Mouse (Mus musculus) embryonic facial prominence, embryonic 12.5 days (tissue): ENCODE results near the gene Fgfr1op2. TPM values are rescaled to one million over a fixed set of nuclear protein-coding genes. Genes with fewer than 3 reads are reported as not detected.

Source experiments
- ATAC-seq: fragments of 200-750 bp; cut with Nextera tagmentation; 2 replicates; pipeline ENCODE4 v1.8.0; 2017; ENCODE audit not compliant: insufficient number of reproducible peaks, insufficient read depth, low FRiP score, low TSS enrichment
- H3K27ac ChIP-seq: fragments of 300-500 bp; sonication (generic); 2 replicates; pipeline ENCODE4 v1.5.1; 2016; ENCODE audit warnings: mild to moderate bottlenecking
- H3K27me3 ChIP-seq: fragments of 300-500 bp; sonication (generic); 2 replicates; pipeline ENCODE4 v1.6.1; 2016; ENCODE audit warnings: mild to moderate bottlenecking, moderate library complexity
- H3K36me3 ChIP-seq: fragments of 300-500 bp; sonication (generic); 2 replicates; pipeline ENCODE4 v1.6.1; 2016; ENCODE audit warnings: mild to moderate bottlenecking
- H3K4me1 ChIP-seq: fragments of 300-500 bp; sonication (generic); 2 replicates; pipeline ENCODE4 v1.6.1; 2016
- H3K4me2 ChIP-seq: fragments of 300-500 bp; sonication (generic); replicated peaks from 2 replicates; pipeline ENCODE4 v1.6.1; 2016; ENCODE audit warnings: mild to moderate bottlenecking, moderate library complexity
- H3K4me3 ChIP-seq: fragments of 300-500 bp; sonication (generic); 2 replicates; pipeline ENCODE4 v1.5.1; 2016; ENCODE audit warnings: mild to moderate bottlenecking
- H3K9ac ChIP-seq: fragments of 300-500 bp; sonication (generic); 2 replicates; pipeline ENCODE4 v1.6.1; 2016; ENCODE audit warnings: mild to moderate bottlenecking, moderate library complexity
- H3K9me3 ChIP-seq: fragments of 300-500 bp; sonication (generic); 2 replicates; pipeline ENCODE4 v1.6.1; 2016; ENCODE audit warnings: mild to moderate bottlenecking, moderate library complexity
- WGBS: fragments of 180-500 bp; shearing (Covaris S2); methylation state at CpG from one replicate; pipeline ENCODE4 v1.1.7; 2016; 5-methylcytosine and 5-hydroxymethylcytosine counted together
- polyA plus RNA-seq: library from polyadenylated mRNA; unstranded; fragments of >200 nt; fragmentation: Nextera tagmentation; extraction: Ambion mirVana; gene quantifications from 2 replicates; pipeline ENCODE4 v1.2.1, GENCODE M21; 2016

Gene Fgfr1op2
- polyA plus RNA-seq, 1 experiment from 2014 or later: 87.8 TPM

DNA sequence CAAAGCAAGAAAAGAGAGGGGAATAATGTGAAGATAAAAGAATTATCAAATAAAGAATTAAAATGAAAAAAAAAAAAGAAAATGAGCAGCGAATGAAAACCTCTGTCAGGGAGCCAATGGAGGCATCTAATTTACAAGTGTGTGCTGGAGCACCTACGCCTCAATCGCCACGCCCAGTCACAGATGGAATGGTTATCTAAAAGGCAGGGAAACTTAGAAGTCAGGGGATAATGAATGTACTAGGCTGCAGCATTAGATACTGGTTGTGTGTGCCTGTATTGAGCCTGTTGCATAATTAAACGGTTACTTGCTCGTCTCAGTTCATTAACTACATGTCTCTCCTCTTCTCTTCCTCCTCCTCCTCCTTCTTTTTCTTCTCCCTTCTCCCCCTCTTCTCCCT, 34.4 kb downstream of the Fgfr1op2 start:
- H3K4me2 ChIP-seq: no peak overlapping the region
- H3K9ac ChIP-seq: no peak overlapping the region
- 92% methylated on average over 6 of the region's 6 CpGs for WGBS
- no peak for ATAC-seq
- H3K27ac ChIP-seq: no peak overlapping the region
- H3K36me3 ChIP-seq: peaks cover 66% of the 10 kb centered on the region
- H3K4me1 ChIP-seq: no peaks in the 10 kb centered on the region
- no peaks in the 10 kb centered on the region for H3K9me3 ChIP-seq
- H3K4me3 ChIP-seq: no peak overlapping the region
- no peaks in the 10 kb centered on the region for H3K27me3 ChIP-seq

DNA sequence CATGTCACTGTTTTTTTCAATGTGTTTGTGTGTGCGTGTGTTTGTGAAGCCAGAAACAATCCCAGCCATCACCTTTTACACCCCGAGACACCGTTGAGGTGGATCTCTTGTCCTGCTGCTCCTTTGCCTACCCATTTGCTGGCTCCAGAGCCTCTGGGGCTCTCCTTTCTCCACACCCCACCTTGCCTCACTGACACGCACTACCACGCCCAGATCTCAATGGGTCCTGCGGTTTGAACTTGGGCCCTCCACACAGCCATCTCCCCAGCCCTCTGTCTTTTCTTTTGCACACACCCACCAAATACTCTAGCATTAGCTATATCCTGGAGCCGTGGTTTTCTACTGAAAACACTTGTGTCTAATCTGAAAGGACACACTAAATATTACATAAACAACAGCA, 34.9 kb downstream of the Fgfr1op2 start:
- no peak overlapping the region for H3K4me2 ChIP-seq
- peaks cover 66% of the 10 kb centered on the region for H3K36me3 ChIP-seq
- H3K4me1 ChIP-seq: no peaks in the 10 kb centered on the region
- no peaks in the 10 kb centered on the region for H3K27me3 ChIP-seq
- H3K4me3 ChIP-seq: no peak overlapping the region
- H3K27ac ChIP-seq: no peak overlapping the region
- WGBS: 91% methylated on average over 7 of the region's 7 CpGs
- no peak for ATAC-seq
- no peak overlapping the region for H3K9ac ChIP-seq
- H3K9me3 ChIP-seq: no peaks in the 10 kb centered on the region

DNA sequence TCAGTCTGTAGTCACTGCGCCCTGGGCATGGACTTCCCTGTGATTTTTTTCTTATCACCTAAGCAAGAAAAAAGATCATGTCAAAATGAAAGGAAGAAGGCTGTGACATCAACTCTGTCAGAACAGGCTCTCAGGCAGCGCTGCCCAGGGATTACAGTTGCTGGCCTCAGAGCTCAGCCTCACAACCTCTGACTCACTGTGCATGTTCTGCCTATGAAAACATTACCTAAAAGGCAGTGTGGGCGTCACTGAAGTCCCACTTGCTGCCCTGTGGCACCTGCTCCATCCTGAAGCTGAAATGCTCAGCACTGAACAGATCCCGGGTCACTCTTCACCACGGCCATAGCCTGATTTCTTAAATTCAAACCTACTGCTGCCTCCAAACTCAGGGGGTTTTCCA, 35.7 kb downstream of the Fgfr1op2 start:
- Histone ChIP-seq H3K4me2 (no peak overlapping the region), H3K27me3 (no peaks in the 10 kb centered on the region), H3K4me3 (no peak overlapping the region), H3K36me3 (peaks cover 69% of the 10 kb centered on the region), H3K4me1 (no peaks in the 10 kb centered on the region), H3K9me3 (no peaks in the 10 kb centered on the region), H3K9ac (no peak overlapping the region), H3K27ac (no peak overlapping the region)
- ATAC-seq: no peak
- WGBS: 91% methylated on average over 5 of the region's 5 CpGs

DNA sequence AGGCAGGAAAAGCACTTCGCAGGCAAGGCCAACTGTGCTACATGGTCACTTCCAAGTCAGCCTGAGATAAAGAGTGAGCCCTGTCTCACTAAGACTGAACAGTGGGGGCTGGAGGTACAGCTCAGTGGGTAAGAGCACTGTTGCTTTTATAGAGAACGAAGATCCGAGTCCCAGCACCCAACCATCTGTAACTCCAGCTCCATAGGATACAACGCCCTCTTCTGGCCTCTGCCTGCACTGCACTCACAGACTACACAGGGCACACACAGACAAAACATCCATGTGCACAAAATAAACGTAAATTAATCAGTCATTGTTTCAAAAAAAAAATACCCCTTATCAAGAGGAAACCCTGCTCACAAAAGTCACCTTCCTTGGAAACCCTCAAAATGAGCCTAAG, 36.9 kb downstream of the Fgfr1op2 start:
- ATAC-seq: no peak

DNA sequence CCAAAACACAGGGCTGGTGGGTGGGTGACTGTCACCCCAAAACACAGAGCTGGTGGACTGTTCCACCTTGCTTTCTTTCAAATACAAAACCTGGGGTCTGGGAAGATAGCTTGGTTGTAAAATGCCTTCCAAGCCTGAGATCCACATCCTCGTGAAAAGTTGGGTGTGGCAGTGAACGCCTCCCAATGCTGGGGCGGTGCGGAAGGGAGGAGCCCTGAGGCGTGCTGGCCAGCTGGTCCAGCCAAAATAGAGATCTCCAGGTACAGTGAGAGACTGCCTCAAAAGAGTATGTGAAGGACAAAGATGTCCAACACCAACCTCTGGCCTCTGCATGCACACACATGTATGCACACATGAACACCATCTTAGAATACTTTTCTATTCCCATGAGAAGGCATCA, 37.5 kb downstream of the Fgfr1op2 start:
- WGBS: 88% methylated on average over 5 of the region's 5 CpGs
- Histone ChIP-seq H3K36me3 (peaks cover 71% of the 10 kb centered on the region), H3K4me3 (no peak overlapping the region), H3K4me2 (no peak overlapping the region), H3K27ac (no peak overlapping the region), H3K4me1 (no peaks in the 10 kb centered on the region), H3K9me3 (no peaks in the 10 kb centered on the region), H3K9ac (no peak overlapping the region), H3K27me3 (no peaks in the 10 kb centered on the region)
- ATAC-seq: no peak

More for the DNA sequence above, 36.9 kb downstream of the Fgfr1op2 start:
- Histone ChIP-seq H3K36me3 (peaks cover 72% of the 10 kb centered on the region), H3K4me1 (no peaks in the 10 kb centered on the region), H3K4me2 (no peak overlapping the region), H3K27ac (no peak overlapping the region), H3K9me3 (no peaks in the 10 kb centered on the region), H3K9ac (no peak overlapping the region), H3K27me3 (no peaks in the 10 kb centered on the region), H3K4me3 (no peak overlapping the region)
- 89% methylated on average over 5 of the region's 5 CpGs for WGBS

DNA sequence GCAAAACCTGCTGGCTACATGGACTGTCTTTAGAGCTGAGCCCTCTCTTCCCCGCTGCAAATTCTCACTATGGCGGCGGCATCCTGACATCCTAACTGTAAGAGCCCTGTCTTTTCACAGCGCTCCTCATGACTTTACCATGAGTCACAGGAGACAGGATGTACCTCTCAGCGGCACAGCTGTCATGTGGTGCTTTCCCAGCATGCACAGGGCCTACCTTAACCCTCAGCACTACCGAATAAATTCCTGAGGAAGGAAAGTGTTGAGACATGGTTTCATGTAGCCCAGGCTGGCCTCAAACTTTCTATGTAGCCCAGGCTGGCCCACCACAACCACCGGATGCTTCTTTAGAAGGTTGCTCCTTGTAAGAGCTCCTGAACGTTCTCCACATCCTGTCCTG, 38.9 kb downstream of the Fgfr1op2 start:
- no peaks in the 10 kb centered on the region for H3K27me3 ChIP-seq
- no peak overlapping the region for H3K4me3 ChIP-seq
- no peak for ATAC-seq
- H3K4me1 ChIP-seq: no peaks in the 10 kb centered on the region
- H3K4me2 ChIP-seq: no peak overlapping the region
- no peaks in the 10 kb centered on the region for H3K9me3 ChIP-seq
- peaks cover 64% of the 10 kb centered on the region for H3K36me3 ChIP-seq
- no peak overlapping the region for H3K9ac ChIP-seq
- H3K27ac ChIP-seq: no peak overlapping the region
- 89% methylated on average over 8 of the region's 8 CpGs for WGBS

DNA sequence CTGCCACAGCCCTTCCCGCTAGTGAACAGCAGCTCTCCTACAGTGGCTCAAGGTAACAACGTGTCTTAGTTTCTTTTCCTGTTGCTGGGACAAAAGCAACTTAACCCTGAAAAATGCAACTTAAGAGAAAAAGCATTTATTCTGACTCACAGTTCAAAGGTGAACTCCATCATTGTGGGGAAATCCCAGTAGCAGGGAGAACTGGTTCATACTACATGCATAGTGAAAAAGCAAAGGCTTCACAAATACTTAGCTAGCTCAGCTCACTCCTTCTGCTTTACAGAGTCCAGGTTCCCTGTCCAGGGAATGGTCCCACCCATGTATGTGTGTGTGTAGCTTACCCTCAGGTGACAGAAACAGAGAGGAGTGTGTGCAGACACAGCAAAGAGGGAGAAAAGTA, 39.7 kb downstream of the Fgfr1op2 start:
- Histone ChIP-seq H3K9ac (no peak overlapping the region), H3K4me2 (no peak overlapping the region), H3K4me1 (no peaks in the 10 kb centered on the region), H3K9me3 (no peaks in the 10 kb centered on the region), H3K27ac (no peak overlapping the region), H3K27me3 (no peaks in the 10 kb centered on the region), H3K36me3 (peaks cover 64% of the 10 kb centered on the region), H3K4me3 (no peak overlapping the region)
- WGBS: 92% methylated on average over 2 of the region's 2 CpGs
- ATAC-seq: no peak

DNA sequence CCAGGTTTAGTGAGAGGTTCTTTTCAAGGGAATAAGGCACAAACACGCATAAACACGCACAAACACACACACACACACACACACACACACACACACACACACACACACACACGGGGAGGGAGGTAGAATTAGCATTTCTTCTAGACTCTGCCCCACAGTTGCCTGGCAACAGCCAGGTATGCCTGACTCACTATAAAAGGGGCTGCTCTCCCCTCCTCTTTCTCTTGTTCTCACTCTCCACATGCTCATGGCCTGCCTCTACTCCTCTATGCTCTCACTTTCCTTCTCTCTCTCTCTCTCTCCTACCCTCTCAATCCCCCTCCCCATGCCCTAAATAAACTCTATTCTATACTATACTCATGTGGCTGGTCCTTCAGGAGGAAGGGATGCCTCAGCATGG, 51.1 kb downstream of the Fgfr1op2 start:
- Histone ChIP-seq H3K9me3 (no peaks in the 10 kb centered on the region), H3K9ac (no peak overlapping the region), H3K4me3 (no peak overlapping the region), H3K4me2 (no peak overlapping the region), H3K27ac (no peak overlapping the region), H3K36me3 (peaks cover 14% of the 10 kb centered on the region; the same call in 1 of the 2 replicates), H3K27me3 (no peaks in the 10 kb centered on the region), H3K4me1 (peaks cover 11% of the 10 kb centered on the region)
- WGBS: 73% methylated on average over 3 of the region's 3 CpGs
- ATAC-seq: no peak

DNA sequence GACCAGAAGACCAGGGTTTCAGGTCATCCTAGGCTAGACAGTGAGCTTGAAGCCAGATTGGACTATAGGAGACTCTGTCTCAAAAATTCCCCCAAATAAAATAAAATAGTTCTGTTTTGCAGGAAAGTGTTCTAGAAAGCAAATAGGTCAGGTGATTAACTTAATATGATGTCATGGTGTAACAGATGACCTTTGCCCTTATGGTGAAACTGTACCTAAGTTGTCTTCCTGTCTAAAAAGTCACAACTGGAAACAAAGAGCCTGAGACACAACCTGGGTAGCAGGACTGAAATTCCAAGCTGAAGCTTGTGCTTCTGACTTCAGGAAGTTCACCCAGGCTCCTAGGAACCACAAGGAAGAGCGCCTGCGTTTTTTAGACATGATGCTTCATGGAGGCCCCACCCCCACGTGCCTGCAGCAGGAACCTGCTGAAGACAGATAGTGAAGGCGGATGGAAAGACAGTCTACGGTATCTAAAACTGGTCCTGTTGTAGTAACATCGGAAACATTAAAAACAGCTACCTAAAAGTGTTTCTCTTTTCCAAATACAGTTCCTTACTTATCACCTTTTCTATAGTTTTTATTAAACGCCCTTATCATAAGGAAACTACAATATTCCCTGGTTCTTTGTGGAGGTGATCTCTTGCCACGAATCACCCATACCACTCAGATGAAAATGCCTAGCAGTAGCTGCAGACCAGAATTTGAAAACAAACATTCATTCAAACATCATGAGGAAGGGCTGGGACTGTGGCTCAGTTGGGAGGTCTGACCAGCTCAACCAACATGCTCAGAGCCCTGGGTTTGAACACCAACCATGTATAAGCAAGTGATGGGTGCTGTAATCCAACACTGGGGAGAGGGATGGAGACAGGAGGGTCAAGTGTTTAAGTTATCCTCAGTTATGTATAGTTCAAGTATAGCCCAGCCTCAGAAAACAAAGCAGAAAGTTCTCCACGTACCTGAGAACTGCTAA, 53.1 kb downstream of the Fgfr1op2 start:
- H3K9ac ChIP-seq: no peak overlapping the region
- no peaks in the 10 kb centered on the region for H3K9me3 ChIP-seq
- H3K27me3 ChIP-seq: no peaks in the 10 kb centered on the region
- no peak overlapping the region for H3K27ac ChIP-seq
- no peaks in the 10 kb centered on the region for H3K36me3 ChIP-seq
- WGBS: 81% methylated on average over 9 of the region's 9 CpGs
- H3K4me3 ChIP-seq: no peak overlapping the region
- H3K4me1 ChIP-seq: peaks cover 17% of the 10 kb centered on the region
- no peak for ATAC-seq
- no peak overlapping the region for H3K4me2 ChIP-seq

DNA sequence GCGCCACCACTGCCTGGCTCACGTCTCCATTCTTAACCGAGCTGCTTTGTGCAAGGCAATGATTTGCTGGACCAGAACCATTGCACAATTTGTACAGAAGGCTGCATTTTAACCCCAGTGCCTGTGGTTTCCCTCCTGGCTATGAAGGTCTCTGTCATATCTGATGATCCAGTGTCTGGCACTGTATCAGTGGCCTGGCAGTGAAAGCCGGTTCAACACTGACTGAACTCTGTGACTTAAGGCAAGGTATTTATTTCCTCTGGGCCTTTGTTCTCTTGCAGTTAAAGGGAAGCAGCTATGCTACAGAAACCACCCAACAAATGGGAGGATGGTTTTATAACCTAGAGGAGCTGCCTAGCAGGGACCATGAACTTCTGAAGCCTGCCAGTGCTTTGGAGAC, 54.0 kb downstream of the Fgfr1op2 start:
- 90% methylated on average over 4 of the region's 4 CpGs for WGBS
- no peak overlapping the region for H3K27ac ChIP-seq
- H3K4me3 ChIP-seq: no peak overlapping the region
- no peaks in the 10 kb centered on the region for H3K27me3 ChIP-seq
- no peaks in the 10 kb centered on the region for H3K9me3 ChIP-seq
- no peak overlapping the region for H3K4me2 ChIP-seq
- no peak for ATAC-seq
- no peaks in the 10 kb centered on the region for H3K36me3 ChIP-seq
- no peak overlapping the region for H3K9ac ChIP-seq
- H3K4me1 ChIP-seq: peaks cover 17% of the 10 kb centered on the region

DNA sequence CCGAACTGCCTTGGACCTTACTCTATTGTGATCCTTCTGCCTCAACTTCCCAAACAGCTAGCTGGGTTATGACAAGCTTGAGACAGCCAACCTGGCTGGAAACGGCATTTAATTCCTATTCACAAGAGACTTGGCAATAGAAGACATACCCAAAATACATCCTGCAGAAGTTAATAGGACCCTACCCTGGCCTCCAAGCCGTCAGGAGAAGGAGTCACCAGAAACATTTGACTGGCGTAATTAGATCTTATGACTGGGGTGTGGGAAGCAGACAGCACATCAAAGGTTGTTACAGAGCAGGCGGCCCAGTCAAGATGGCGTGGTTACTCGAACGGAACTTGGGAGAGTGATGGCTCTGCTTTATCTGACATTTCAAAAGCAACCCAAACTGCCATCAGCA, 54.8 kb downstream of the Fgfr1op2 start:
- 75% methylated on average over 8 of the region's 8 CpGs for WGBS
- no peak for ATAC-seq
- Histone ChIP-seq H3K4me2 (no peak overlapping the region), H3K9ac (no peak overlapping the region), H3K27me3 (no peaks in the 10 kb centered on the region), H3K9me3 (no peaks in the 10 kb centered on the region), H3K36me3 (no peaks in the 10 kb centered on the region), H3K4me1 (peaks cover 17% of the 10 kb centered on the region), H3K4me3 (no peak overlapping the region), H3K27ac (no peak overlapping the region)

DNA sequence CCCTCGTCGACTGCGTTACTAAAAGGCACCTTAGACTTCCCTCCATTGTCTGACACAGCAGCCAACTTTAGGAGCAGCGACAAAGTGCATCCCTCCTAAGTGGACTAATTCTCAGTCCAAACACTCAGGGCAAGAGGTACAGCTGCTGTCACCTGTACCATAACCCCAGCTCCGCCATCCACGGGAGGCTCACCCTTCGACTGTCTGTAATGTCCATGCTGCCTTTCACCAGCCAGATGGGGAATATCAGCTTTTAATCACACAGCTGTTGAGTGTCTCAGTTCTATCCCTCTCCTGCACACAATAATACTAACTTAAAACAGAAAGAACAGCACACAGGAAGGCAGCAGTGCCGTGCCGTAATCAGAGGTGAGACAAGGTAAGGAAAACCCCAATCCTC, 55.4 kb downstream of the Fgfr1op2 start:
- H3K36me3 ChIP-seq: no peaks in the 10 kb centered on the region
- H3K4me1 ChIP-seq: peaks cover 17% of the 10 kb centered on the region
- no peaks in the 10 kb centered on the region for H3K9me3 ChIP-seq
- H3K4me2 ChIP-seq: no peak overlapping the region
- WGBS: 71% methylated on average over 9 of the region's 9 CpGs
- H3K9ac ChIP-seq: no peak overlapping the region
- H3K4me3 ChIP-seq: no peak overlapping the region
- ATAC-seq: no peak
- H3K27ac ChIP-seq: no peak overlapping the region
- H3K27me3 ChIP-seq: no peaks in the 10 kb centered on the region
